Mouse (Mus musculus) Muller cell, postnatal 12 days (primary cell): ENCODE data around the gene Stam.

ENCODE experiments used
- DNase-seq: peaks from one replicate; pipeline ENCODE4 v3.0.0-alpha.2; 2015; ENCODE audit errors: inconsistent ontology term

The Stam gene

DNA sequence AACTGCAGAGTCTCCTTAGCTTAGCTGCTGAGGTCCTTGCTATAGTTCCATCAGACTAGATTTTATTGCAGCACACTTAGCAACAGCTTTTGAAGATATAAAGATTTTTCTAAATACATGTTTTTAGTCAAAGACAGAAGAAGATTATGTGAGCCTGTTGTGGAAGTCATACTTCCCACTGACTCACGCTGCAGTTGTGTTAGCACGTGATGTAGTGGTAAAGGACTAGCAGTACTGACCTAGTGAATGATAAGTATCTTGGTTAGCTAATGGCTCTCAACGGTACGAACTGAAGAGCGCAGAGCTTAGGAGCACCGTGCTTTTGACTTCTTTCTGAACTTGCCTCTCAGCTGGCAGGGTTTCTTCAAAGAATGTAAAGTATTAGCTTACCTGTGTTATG is 52.5 kb downstream of the Stam start:
- no peak for DNase-seq

DNA sequence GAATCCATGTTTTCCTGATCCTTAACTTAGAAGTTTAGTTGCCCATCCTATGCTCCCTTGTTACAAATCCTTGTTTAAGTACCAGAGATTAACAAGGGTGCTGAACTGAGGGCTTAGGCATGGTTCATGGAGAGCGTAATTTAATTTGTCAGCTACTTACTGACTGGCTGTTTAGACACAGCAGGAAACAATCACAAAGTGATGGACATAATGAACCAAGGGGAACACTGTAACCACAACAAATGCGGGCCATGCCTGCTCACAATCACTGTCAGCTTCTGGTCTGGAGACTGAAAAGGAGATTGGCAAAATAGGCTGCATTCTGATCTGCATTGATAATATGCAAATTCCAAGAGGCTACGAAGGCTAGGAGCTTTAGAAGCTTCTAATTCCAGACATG is 53.7 kb downstream of the Stam start:
- peak; percentile 53 for DNase-seq

DNA sequence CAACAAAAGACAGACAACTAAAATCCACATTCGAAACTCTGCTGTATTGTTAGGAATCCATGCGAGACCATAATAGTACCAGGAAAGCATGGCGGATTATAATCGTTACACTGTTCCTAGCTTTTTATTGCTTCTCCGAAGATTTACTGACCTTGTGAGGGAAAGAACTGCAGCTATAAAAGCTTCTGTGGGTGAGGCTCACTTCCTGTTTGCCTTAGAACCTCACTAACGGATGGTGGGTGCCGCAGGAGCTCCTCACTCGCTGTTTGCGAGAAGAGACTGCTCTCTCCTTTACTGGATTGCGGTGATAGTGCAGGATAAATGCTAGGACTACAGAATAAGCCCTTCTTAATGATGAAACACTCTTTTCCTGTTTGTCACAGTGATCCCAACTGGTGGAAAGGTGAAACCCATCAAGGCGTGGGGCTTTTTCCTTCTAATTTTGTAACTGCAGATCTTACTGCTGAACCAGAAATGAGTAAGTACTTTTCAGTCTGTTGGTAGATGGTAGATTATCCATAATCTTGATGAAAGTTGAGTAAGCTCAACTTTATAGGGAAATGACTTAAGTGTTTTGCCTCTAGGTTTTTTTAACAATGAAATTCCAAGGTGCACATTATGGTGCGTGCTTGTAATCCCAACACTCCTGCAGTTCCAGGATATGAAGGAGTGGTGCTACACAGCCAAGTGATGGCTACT is 56.9 kb downstream of the Stam start:
- DNase-seq: no peak

DNA sequence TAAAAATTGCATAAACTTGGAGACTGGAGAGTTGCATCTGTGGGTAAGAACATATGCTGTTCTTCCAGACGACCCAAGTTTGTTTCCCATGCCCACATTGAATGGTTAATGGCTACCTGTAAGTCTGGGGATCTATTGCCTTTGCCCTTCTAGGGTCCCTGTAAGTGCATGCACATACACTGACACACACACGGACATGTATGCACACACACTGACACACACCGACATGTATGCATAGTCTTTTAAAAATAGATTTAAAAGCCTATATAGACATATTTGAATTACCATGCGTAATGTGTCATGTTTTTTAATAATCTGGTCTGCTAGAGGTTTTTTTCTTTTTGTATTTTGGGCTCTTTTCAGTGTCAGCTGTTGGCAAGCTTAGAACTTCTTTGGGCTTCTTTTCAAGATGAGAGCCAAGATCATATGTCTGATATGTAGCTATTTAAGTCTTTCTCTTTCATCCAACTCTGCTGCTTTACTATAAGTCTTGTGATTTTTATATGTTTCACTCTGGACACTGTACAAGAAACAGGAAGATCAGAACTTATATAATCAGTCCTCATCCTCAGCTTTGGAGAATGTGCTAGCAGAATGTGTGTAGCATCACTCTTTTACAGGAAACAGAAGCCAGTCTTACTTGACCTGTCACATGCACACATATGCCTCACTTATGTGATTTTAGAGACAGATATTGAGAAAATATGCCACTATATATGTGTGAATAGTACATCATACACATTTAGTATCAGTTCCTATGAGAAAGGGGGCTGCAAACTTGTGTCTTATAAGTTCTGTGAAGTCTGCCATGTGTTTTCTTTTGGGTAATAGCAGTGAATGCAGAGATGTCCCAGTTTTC is 58.8 kb downstream of the Stam start:
- DNase-seq: no peak

DNA sequence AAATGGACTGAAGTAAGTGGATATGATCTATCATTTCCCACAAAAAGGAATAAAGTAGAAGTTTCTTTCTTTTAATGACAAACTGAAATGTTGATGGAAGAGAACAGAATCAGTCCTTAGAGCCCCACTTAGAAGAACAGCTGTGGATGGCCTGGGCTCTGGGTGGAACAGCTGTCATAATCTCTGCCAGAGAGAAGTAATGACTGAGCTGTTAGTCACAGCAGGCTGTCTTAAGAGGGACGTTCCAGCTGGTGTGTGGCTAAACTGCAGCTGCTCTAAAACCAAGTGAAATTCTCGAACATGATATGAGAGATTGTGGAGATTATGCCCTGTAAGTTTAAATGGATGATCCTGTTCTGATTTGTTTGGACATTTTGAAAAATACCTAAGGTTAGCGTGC is 63.0 kb downstream of the Stam start:
- DNase-seq: no peak

DNA sequence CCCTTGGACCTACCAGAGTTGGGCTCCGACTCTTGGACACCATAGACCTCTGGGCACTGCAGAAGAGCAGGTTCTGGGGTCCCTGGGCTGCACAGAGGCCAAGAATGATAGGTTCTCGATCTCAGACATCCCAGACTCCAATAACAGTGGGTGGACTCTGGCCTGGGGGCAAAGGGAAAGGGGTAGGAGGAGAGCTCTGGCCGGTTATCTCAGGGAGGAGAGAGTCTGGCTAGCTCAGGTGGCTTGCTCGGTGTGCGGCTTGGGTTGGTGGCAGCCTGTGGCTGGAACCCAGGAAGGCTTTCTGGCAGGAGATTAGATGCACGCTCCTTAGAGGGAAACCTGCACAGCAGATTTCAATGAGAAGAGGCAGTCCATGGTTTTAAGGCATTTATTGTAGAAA is 65.7 kb downstream of the Stam start:
- DNase-seq: no peak

DNA sequence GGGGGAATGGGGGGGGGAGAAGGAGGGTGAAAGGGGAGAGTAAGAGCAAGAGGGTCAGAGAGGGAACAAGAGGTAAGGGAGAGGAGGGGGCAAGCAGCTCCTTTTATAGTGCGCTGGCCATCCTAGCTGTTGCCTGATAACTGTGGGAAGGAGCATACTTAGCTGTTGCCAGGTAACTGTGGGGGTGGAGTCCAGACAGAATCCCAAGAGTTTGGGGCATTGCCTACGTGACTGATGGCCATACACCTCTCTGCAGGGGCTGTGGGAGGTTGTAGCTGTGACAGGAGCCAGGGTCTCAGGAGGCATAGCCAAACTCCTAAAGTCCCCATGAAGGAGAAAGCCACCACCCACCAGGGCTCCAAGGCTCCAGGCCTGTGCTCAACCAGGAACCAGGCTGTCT is 66.1 kb downstream of the Stam start:
- no peak for DNase-seq

DNA sequence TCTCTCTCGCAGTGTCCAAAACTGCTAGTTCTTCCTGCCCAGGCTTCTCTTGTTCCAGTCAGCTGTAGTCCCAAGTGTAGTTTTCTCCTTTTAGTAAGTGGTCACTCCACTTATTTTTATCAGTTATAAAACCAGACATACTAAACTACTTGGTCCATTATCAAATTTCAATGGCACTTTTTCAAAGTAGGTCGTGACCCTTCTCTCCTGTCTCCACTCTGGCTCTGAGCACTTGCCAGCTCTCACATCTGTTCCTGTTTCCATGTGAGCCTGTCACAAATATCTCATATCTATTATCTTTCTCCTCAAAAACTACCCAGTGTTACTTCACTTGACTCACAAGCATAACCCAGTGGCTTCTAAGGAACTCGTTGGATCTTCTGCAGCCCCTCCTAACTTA is 71.4 kb downstream of the Stam start:
- no peak for DNase-seq

DNA sequence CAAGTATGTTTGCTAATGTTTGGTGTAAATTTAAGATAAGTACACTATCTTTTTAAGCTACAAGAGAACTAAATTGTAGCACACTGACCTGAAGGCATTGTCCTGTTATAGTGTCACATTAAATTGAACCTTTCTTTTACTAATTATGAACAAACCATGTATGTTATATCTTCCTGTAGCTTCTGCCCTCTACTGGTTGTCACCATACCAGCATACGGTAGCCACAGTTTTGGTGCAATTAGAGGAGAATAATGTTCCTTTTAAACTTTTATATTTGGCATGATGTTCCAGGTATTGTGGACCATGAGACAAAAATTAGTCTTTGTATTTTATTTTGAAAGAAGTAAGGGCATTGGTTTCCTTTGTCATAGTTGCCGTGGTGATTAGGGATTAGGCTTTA is 73.0 kb downstream of the Stam start:
- DNase-seq: no peak

DNA sequence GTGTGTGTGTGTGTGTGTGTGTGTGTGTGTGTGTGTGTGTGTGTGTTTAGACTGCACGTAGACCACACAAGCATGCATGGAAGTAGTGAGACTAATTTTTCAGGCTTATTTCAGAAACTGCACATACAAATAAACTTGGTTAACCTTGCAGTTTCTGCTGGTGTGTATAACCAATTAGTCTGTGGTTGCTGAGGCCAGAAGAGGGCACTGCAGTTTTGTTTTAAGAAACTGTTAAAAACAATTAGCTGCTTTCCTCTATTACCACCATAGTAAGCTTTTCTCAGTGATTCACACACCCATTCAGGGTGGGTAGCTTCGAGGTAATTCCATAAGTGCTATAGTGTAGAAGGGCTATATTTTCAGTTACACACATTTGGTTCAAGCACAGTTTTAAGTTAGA is 76.9 kb downstream of the Stam start:
- DNase-seq: no peak

DNA sequence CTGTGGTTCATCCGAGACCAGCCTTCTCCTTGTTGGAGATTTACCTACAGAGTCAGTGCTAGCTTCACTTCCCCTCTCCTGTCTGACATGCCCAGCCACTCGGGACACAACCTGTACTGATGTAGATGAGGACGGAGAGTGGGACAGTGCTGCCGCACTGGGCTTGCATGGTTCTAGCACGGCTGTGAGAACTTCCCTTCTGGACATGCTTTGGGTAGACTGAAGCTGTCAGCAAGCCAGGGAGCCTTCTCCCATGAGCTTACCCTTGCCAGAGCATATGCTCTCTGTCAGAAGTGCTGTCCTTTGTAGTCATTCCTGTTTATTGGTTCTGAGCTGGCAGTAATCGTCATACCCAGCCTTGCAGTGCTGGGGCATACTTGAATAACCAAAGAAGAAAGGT is 78.0 kb downstream of the Stam start:
- DNase-seq: no peak

DNA sequence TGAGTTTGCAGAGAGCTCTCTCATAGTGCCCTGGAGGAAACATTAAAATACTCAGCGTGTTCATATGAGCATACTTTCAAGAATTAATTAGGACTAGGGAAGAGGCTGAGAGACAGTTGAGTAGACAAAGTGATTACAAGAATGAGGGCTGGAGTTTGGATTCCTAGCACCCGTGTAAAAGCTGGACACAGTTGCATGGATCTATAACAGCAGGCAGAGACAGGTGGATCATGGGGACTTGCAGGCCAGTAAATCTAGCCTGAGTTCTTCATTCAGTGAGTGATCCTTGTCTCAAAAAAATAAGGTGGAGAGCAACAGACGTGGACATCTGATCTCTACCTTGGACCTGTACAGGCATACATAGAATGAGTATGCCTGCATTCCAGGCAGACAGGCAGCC is 85.1 kb downstream of the Stam start:
- DNase-seq: no peak

DNA sequence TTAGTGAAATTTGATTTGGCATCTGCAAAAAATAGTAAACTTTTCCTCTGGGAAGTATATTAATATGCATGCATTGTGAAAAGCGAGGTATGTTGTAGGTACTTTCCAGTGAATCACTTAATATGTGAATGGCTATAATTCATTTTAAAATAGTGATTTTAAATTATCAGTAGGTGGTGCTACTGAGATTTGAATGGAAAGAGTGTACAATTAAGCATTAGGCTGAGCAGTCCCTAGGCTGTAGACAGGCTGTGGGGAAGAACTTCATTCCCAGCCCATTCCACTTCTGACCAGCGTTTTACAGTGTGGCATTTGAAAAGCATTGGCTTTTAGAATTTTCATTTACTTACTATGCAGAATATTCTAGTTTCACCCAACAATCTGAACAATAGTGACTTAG is 85.9 kb downstream of the Stam start:
- DNase-seq: no peak

DNA sequence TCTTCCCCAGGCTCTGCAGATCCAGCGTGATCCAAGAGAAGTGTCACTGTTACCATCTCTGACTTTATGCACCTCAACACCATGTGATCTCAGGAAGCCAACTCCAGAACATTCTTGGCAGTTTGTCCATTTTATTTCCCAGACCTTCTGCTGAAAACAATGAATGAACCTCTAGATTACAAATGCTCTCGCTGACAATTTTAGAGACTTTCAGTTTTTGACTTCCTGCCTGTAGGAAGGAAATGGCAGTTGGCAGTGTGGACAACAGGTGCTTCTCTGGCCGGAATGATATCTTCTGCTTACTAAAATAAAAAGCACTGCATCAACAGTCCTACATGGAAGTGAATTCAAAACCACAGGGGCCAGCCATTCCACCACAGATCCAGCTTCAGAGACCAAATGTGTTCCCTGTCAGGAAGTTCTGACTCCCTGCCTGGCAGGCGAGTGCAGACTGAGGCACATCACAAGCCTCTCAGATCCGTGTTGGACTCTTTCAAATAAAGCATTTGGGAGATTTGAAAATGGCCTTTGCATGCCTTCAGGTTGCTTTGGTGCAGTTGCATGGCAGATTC is 90.6 kb downstream of the Stam start:
- no peak for DNase-seq

DNA sequence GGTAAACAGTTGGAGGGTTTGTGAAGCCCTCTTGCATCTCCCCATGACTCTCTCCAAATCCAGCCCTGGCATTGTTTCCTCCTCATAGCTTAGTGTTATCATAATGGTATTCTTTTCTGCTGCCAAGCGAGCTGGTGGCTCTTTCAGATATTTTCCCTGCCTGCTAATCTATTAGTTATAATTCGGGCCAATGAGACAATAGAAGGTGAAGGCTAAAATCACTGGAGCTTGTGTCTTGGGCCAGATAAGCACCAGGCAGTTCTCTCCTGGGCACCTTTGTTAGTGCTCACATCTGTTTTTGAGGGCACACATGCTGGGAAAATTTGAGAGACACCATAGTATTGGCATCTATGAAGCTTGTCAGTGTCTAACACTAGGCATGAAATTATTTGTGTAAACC is 91.2 kb downstream of the Stam start:
- no peak for DNase-seq

DNA sequence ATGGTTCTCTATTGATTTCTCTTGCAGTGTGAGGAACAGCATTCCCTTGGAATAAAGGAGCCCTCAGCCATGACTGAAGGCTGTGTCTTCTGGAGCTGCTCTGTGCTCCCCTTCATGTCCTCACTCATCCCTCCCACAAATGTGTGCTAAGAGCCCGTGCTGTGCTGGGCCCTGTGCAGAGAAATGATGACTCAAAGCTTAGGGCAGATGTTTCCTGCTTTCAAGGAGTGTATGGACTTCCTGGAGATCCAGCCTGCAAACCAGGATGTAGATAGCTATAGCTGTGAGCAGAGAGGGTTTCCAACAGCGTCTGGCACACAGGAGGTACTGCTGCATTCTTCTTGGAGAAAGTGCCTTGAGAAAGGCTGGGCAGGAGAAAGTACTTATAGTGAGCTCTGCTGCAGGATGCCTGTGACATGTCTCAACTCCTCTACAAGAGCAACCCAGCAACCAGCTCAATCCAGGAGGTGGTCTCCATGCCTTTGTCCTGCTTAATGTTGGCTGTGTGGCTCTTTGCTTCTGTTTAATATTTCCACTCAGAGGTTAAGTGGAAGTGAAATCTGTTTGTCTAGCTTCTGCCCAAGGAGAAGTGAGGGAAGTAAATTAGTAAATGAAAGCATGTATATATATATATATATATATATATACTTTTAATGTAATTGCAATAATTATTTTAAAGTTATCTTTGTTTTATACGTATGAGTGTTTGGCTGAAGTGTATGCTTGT is 91.9 kb downstream of the Stam start:
- DNase-seq: no peak

DNA sequence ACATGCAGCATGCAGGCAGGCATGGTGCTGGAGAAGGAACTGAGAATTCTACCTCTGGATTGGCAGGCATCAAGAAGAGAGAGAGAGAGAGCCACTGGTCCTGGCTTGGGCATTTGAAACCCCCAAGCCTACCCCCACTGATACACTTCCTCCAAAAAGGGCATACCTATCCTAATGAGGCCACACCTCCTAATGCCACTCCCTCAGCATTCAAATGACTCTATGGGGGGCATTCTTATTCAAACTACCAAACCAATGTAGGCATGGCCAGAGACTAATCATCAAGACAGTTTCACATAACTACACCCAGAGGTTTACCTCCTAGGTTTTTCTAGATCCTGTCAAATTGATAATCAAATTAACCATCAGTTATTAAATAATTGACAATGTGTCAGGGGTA is 93.8 kb downstream of the Stam start:
- no peak for DNase-seq

DNA sequence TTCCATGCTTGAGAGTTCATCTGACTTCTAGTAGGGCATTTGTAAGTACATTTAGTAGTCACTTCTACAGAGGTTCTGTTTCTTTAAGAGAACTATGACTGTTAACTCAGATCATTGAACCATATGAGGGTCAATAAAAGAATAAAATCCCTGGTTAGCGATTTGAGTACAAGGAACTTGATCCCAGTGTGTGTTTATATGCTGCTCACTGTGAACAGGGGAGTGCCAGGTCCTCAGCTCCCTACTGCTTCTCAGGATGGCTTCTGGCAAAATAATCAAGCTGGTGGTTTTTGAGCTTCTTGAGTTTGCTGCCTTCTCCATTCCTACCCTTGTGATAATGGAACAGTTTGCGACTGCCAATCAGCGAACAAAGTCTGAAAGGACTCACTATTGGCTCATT is 100.4 kb downstream of the Stam start, which contains the start of gene Tmem236:
Tmem236 (plus strand) TSS at position 190 of the 400 bp plus-strand sequence.
- DNase-seq: no peak

DNA sequence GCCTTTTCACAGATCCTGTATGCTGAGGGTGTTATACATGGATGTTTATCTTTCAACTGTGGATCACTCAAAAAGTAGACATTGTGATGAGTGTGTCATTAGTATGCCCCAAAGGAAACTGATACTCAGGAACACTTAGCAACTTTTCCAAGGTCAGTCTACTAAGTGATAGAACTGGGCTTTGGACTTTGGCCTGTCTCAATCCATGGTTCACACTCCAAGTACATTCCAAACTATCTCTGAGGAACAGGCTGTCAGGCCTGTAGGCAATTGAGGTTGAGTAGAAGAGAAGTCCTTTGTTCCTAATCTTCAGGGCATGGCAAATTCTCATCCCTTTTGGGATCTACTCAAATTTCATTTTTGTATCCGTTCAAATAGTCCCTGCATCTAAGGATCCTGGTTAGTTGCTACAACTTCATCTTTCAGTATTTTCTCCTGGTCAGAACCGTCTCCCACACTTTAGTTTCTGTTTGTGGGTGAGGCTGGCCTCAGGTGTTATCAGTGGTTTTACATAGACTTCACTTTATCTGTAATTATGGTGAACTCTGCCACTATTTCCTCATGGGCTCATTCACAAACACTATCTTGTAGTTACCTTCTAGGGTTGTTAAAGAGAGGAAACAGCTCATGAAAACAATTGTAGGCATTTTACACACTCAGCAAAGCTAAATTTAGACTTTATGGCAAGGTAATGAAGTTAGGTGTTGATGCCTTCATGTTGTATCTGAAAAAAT is 102.7 kb downstream of the Stam start:
- no peak for DNase-seq

DNA sequence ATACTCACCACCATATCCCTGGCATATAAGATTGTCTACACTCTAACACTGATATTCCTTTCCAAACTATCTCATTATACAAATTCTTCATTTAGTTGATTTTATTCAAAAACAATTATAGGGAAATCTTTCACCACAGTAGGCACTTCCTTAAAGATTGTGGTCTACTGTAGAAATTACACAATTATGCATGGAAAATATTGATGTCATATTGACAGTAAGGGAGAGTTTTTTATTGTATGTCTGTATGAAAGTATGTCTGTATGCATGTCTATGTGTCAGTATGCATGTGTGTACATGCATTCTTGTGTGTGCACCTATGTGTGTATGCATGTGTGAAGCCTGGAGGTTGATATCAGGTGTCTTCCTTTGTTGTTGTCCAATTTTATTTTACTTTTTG is 110.5 kb downstream of the Stam start:
- DNase-seq: no peak

DNA sequence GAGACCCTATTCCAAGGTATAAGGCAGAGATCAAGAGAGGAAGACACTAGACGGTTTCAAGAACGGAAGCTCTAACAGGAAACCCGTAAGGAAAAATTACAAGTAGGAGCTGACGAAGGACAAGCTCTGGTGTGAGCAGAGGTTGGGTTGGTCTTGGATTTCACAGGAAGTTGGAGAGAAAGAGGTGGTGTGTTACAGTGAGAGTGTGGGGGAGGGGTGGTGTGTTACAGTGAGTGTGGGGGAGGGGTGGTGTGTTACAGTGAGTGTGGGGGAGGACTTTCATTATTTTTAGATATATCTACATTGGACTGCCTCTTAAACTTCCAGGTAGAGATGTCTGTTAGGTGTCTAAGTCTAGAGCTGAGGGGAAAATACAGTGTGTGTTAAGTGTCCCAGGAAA is 116.8 kb downstream of the Stam start:
- DNase-seq: no peak

DNA sequence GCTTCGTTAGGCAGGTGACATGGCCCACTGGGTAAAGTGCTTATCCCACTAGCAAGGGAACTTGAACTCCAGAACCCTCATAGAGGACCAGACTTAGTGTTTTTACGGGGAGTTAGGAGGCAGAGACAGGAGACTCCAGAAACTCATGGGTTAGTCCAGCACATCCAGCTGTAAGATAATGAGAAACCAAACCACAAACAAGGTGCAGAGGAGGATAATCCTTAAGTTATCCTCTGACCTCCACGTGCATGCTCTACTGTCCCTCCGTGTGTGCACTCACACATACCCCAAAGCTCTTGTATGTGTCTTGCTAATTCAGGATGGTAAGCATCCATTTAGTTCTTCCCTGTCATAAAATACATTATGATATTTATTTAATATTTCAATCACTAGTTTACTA is 117.7 kb downstream of the Stam start:
- no peak for DNase-seq
